Mouse (Mus musculus) E14TG2a.4 (cell line): Measurements from ENCODE around the gene Nedd4.
"Not testable (repeated sequence)": the region's sequence is repeated elsewhere in the genome, so short reads cannot be mapped to it uniquely, and the experiment has no call there.

Experiments
- H3K27me3 ChIP-seq: 2 replicates; pipeline ENCODE4 v1.6.1; 2014; ENCODE audit warnings: low read length, control low read depth; ENCODE audit not compliant: insufficient read depth
- H3K36me3 ChIP-seq: 2 replicates; pipeline ENCODE4 v1.6.1; 2014; ENCODE audit warnings: low read length, control low read depth; ENCODE audit not compliant: insufficient read depth
- H3K4me1 ChIP-seq: replicated peaks from 2 replicates; pipeline ENCODE4 v1.6.1; 2014; ENCODE audit warnings: low read depth, low read length, control low read depth
- H3K4me3 ChIP-seq: replicated peaks from 2 replicates; pipeline ENCODE4 v1.5.1; 2014; ENCODE audit warnings: mild to moderate bottlenecking, low read length
- H3K9me3 ChIP-seq: 2 replicates; pipeline ENCODE4 v1.6.1; 2014; ENCODE audit warnings: low read length, control low read depth
- CTCF ChIP-seq: conservative IDR thresholded peaks from 2 replicates; pipeline ENCODE4 v1.5.1; 2014; ENCODE audit warnings: low read length
- NANOG ChIP-seq: IDR thresholded peaks from 2 replicates; pipeline ENCODE4 v1.6.1; 2014; ENCODE audit warnings: borderline replicate concordance, low read length, mixed read lengths
- POU5F1 ChIP-seq: IDR thresholded peaks from 2 replicates; pipeline ENCODE4 v1.6.1; 2014; ENCODE audit warnings: low read length, borderline replicate concordance

Nedd4 gene

DNA sequence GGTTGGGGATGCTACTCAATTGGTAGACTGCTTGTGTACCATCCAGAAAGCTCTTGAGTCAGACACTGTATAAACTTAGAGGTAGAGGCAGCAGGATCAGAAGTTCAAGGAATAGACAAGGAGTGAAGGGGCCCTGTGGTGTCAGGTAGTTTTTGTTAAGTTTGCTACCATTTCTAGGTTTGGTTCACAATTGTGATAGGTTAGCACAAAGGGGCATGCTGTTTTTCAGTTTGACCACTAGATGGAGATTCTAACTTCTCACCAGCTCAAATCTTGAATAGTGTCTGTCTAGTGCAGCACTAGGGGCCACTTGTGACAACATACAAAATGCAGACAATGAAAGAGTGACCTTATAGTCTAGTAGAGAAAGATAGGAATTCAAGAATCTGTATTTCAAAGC, 27.0 kb upstream of the Nedd4 start:
- no peak for TF ChIP-seq NANOG
- TF ChIP-seq CTCF: peak; percentile 52
- no peak for TF ChIP-seq POU5F1
- H3K27me3 ChIP-seq: no peaks in the 10 kb centered on the region
- no peaks in the 10 kb centered on the region for H3K9me3 ChIP-seq
- H3K36me3 ChIP-seq: no peaks in the 10 kb centered on the region
- peaks cover 23% of the 10 kb centered on the region for H3K4me1 ChIP-seq
- H3K4me3 ChIP-seq: no peak overlapping the region

- H3K4me1 ChIP-seq: peaks cover 36% of the 10 kb centered on the region
- no peak overlapping the region for H3K4me3 ChIP-seq
- H3K27me3 ChIP-seq: no peaks in the 10 kb centered on the region
- H3K9me3 ChIP-seq: no peaks in the 10 kb centered on the region
- no peaks in the 10 kb centered on the region for H3K36me3 ChIP-seq
- TF ChIP-seq POU5F1: no peak
- no peak for TF ChIP-seq NANOG
Measured at GRCm38 (mm10) chr9:72636547-72636946, 25.6 kb upstream of the Nedd4 start.

DNA sequence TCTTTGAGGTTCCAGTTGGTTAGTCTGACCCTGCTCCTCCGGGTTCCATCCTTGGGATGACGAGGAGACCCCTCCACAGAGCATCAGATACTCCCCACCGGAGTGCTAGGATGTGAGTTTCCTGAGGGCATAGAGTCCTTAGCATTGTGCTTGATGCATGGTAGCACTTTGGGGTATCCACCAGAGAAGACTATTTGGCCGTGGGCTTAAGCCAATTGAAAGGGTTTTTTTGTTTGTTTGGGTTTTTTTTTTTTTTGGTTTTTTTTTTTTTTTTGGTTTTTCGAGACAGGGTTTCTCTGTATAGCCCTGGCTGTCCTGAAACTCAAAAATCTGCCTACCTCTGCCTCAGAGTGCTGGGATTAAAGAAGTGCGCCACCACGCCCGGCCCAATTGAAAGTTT, 24.9 kb upstream of the Nedd4 start:
- Histone ChIP-seq H3K4me3 (no peak overlapping the region), H3K4me1 (peaks cover 42% of the 10 kb centered on the region), H3K36me3 (no peaks in the 10 kb centered on the region), H3K27me3 (no peaks in the 10 kb centered on the region), H3K9me3 (no peaks in the 10 kb centered on the region)
- TF ChIP-seq CTCF (no peak), NANOG (no peak), POU5F1 (no peak)

- Histone ChIP-seq H3K4me1 (peaks cover 60% of the 10 kb centered on the region), H3K9me3 (no peaks in the 10 kb centered on the region), H3K27me3 (no peaks in the 10 kb centered on the region), H3K4me3 (peak overlapping the region; percentile 68), H3K36me3 (no peaks in the 10 kb centered on the region)
- TF ChIP-seq POU5F1: no peak
Measured at GRCm38 (mm10) chr9:72638951-72639842, 22.9 kb upstream of the Nedd4 start.

- Histone ChIP-seq H3K27me3 (no peaks in the 10 kb centered on the region), H3K36me3 (no peaks in the 10 kb centered on the region), H3K4me1 (peaks cover 59% of the 10 kb centered on the region), H3K4me3 (peak overlapping the region; percentile 68), H3K9me3 (no peaks in the 10 kb centered on the region)
- TF ChIP-seq CTCF: no peak
- TF ChIP-seq POU5F1: no peak
- no peak for TF ChIP-seq NANOG
Measured at GRCm38 (mm10) chr9:72639843-72640621, 22.1 kb upstream of the Nedd4 start.

DNA sequence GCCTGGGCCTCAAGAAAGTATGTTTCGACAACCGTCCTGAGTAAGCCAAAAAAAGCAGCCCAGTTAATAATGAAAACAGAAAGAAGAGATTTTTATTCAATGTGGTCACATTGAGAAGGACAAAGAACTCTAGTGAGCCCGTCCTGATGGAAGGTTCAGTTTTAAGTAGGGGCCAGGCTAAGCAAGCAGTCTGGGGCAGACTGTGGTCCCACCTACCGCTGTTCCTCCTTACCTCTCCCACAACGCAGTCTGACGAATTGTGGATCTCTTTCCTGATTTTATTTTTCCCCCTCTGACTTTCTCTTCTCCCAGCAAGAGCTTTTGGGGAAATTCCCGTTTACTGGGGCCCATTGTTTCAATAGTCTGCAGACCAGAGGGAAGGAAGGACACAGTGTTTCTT, 21.5 kb upstream of the Nedd4 start:
- Histone ChIP-seq H3K4me1 (peaks cover 57% of the 10 kb centered on the region), H3K9me3 (no peaks in the 10 kb centered on the region), H3K27me3 (no peaks in the 10 kb centered on the region), H3K36me3 (no peaks in the 10 kb centered on the region), H3K4me3 (peak overlapping the region; percentile 68)
- no peak for TF ChIP-seq POU5F1
- TF ChIP-seq CTCF: no peak
- TF ChIP-seq NANOG: no peak

- peaks cover 57% of the 10 kb centered on the region for H3K4me1 ChIP-seq
Measured at GRCm38 (mm10) chr9:72641093-72641680, 21.0 kb upstream of the Nedd4 start.

DNA sequence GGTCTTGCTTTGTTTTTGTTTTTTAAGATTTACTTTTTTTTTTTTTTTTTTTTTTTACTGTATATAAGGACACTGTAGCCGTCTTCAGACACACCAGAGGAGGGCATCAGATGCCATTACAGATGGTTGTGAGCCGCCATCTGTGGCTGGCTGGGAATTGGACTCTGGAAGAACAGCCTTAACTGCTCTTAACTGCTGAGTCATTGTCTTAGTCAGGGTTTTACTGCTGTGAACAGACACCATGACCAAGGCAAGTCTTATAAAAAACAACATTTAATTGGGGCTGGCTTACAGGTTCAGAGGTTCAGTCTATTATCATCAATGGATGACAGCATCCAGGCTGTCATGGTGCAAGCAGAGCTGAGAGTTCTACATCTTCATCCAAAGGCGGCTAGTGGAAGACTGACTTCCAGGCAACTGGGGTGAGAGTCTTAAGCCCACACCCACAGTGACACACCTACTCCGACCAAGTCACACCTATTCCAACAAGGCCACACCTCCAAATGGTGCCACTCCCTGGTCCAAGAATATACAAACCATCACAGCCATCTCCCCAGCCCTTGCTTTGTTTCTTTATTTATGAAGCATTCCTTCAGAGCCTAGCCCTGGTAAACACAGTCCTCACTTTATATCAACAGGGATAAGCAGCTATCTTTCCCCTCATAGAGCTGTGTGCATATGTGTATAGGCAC, 19.2 kb upstream of the Nedd4 start:
- H3K36me3 ChIP-seq, H3K9me3 ChIP-seq, H3K27me3 ChIP-seq: not testable (repeated sequence)
- Histone ChIP-seq H3K4me3 (peak overlapping the region; percentile 61), H3K4me1 (peaks cover 51% of the 10 kb centered on the region)

More at GRCm38 (mm10) chr9:72641093-72641680, 21.0 kb upstream of the Nedd4 start:
- no peaks in the 10 kb centered on the region for H3K9me3 ChIP-seq
- TF ChIP-seq CTCF: no peak
- TF ChIP-seq POU5F1: no peak
- no peak for TF ChIP-seq NANOG
- no peaks in the 10 kb centered on the region for H3K27me3 ChIP-seq
- no peaks in the 10 kb centered on the region for H3K36me3 ChIP-seq
- peak overlapping the region; percentile 68 for H3K4me3 ChIP-seq
